Mouse (Mus musculus) testis, adult 2 months (tissue): ENCODE results near the gene Trpv4.

Experiments used
- CTCF ChIP-seq: fragments of 200-500 bp; IDR thresholded peaks from 2 replicates; pipeline ENCODE4 v1.5.1; 2012; ENCODE audit warnings: low read depth, mild to moderate bottlenecking, inconsistent platforms, low read length, moderate library complexity; ENCODE audit not compliant: control insufficient read depth, insufficient read depth, insufficient replicate concordance
- POLR2A ChIP-seq: fragments of 200-500 bp; IDR thresholded peaks from 2 replicates; pipeline ENCODE4 v1.6.1; 2012; ENCODE audit warnings: low read depth, mild to moderate bottlenecking, inconsistent platforms, low read length, moderate library complexity; ENCODE audit not compliant: control insufficient read depth

- no peak for TF ChIP-seq CTCF
- TF ChIP-seq POLR2A: no peak
Observed at GRCm38 (mm10) chr5:114645916-114646315, 12.3 kb downstream of the Trpv4 start.
